In genomic region chr14:47087669-47088250, GRCm38 (mm10) we compare ENCODE assay signal across 12 mouse cellular contexts.
DNase-seq lines count a peak whose midpoint lies in the region; ATAC-seq lines count a peak whose summit lies in the region.
"Had no signal": no experiment of that assay in that cellular context is flagged by ENCODE, and none has a peak within 500 bp of the region (broad histone marks: within the 10 kb centered on the region; RNA-seq: fewer than 3 reads in every experiment).

No protein-coding gene starts in this region.

- intact Hi-C loops in heart, postnatal 25 days (cut with DNase I), result loop anchor here (1.0 to 5.0 kb wide), 2 partner anchors 100 to 206 kb away; partner anchors contain the start of gene Gch1

- peak overlapping the region; percentile 37 for H3K9ac ChIP-seq in heart, embryonic 12.5 days
- no peak overlapping the region for H3K9ac ChIP-seq in neural tube, embryonic 15.5 days (replicated peaks)
- no peak overlapping the region for H3K9ac ChIP-seq in heart, embryonic 15.5 days
- H3K9ac ChIP-seq: liver, embryonic 14.5 days had no signal

- DNase-seq in heart, postnatal 25 days (ENCODE audit: low spot score), result no peak
- no peak for DNase-seq in neural tube, embryonic 10.5 days (ENCODE audit: extremely low spot score, low spot score)
- peak; percentile 9 for DNase-seq in yolk sac, embryonic 10.5 days (ENCODE audit: low spot score)
- no peak for DNase-seq in frontal cortex, adult 2 months (ENCODE audit: extremely low spot score in 1 of 2, low spot score in 1 of 2)

- peaks cover 63% of the 10 kb centered on the region for H3K4me1 ChIP-seq in heart, embryonic 12.5 days (replicated peaks)
- H3K4me1 ChIP-seq in neural tube, embryonic 15.5 days, result peaks cover 16% of the 10 kb centered on the region
- peaks cover 53% of the 10 kb centered on the region for H3K4me1 ChIP-seq in heart, embryonic 15.5 days (replicated peaks)

- no peak overlapping the region for H3K4me3 ChIP-seq in heart, embryonic 12.5 days
- no peak overlapping the region for H3K4me3 ChIP-seq in neural tube, embryonic 15.5 days (replicated peaks)
- H3K4me3 ChIP-seq in heart, embryonic 15.5 days, result no peak overlapping the region

- ATAC-seq in heart, embryonic 12.5 days (ENCODE audit: insufficient number of reproducible peaks, low FRiP score), result no peak
- ATAC-seq in neural tube, embryonic 15.5 days (ENCODE audit: low FRiP score), result 0 out of 2 replicates have a peak, but pooled peaks have one; percentile 2
- no peak for ATAC-seq in heart, embryonic 15.5 days (replicated peaks; ENCODE audit: insufficient number of reproducible peaks, insufficient read depth, low FRiP score, low read depth)

- peaks cover 32% of the 10 kb centered on the region for H3K36me3 ChIP-seq in heart, embryonic 12.5 days
- H3K36me3 ChIP-seq in neural tube, embryonic 15.5 days, result no peaks in the 10 kb centered on the region
- peaks cover 9% of the 10 kb centered on the region; the same call in 1 of the 2 replicates for H3K36me3 ChIP-seq in heart, embryonic 15.5 days
- H3K36me3 ChIP-seq: hindbrain, embryonic 15.5 days; limb, embryonic 10.5 days had no signal

- H3K27me3 ChIP-seq in heart, embryonic 12.5 days (replicated peaks), result no peaks in the 10 kb centered on the region
- H3K27me3 ChIP-seq in neural tube, embryonic 15.5 days (replicated peaks), result no peaks in the 10 kb centered on the region
- no peaks in the 10 kb centered on the region for H3K27me3 ChIP-seq in heart, embryonic 15.5 days
- H3K27me3 ChIP-seq: hindbrain, embryonic 15.5 days had no signal

- H3K27ac ChIP-seq in heart, embryonic 12.5 days (ENCODE audit: poor library complexity, severe bottlenecking), result peak overlapping the region; percentile 90
- no peak overlapping the region for H3K27ac ChIP-seq in neural tube, embryonic 15.5 days (replicated peaks)
- H3K27ac ChIP-seq in heart, embryonic 15.5 days, result peak overlapping the region; percentile 89
- H3K27ac ChIP-seq: hindbrain, embryonic 15.5 days; limb, embryonic 10.5 days; liver, embryonic 14.5 days had no signal

- H3K4me2 ChIP-seq in heart, embryonic 12.5 days, result no peak overlapping the region
- H3K4me2 ChIP-seq in neural tube, embryonic 15.5 days, result no peak overlapping the region
- H3K4me2 ChIP-seq in heart, embryonic 15.5 days, result no peak overlapping the region

- WGBS in heart, embryonic 12.5 days, result 53% methylated on average over 12 of the region's 12 CpGs
- WGBS in neural tube, embryonic 15.5 days, result 85% methylated on average over 12 of the region's 12 CpGs
- WGBS in heart, embryonic 15.5 days, result 74% methylated on average over 12 of the region's 12 CpGs

- H3K9me3 ChIP-seq in heart, embryonic 12.5 days (replicated peaks), result no peaks in the 10 kb centered on the region
- no peaks in the 10 kb centered on the region for H3K9me3 ChIP-seq in neural tube, embryonic 15.5 days (replicated peaks)
- H3K9me3 ChIP-seq in heart, embryonic 15.5 days (replicated peaks), result no peaks in the 10 kb centered on the region
- H3K9me3 ChIP-seq: embryonic facial prominence, embryonic 10.5 days; hindbrain, embryonic 15.5 days; limb, embryonic 10.5 days; megakaryocyte, embryonic 14.5 days had no signal
